Mouse (Mus musculus) testis, adult 2 months (tissue): ENCODE data around the gene Rundc1.
"Not testable (repeated sequence)": the region's sequence is repeated elsewhere in the genome, so short reads cannot be mapped to it uniquely, and the experiment has no call there.

Experiments used
- CTCF ChIP-seq: fragments of 200-500 bp; IDR thresholded peaks from 2 replicates; pipeline ENCODE4 v1.5.1; 2012; ENCODE audit warnings: low read depth, mild to moderate bottlenecking, inconsistent platforms, low read length, moderate library complexity; ENCODE audit not compliant: control insufficient read depth, insufficient read depth, insufficient replicate concordance
- POLR2A ChIP-seq: fragments of 200-500 bp; IDR thresholded peaks from 2 replicates; pipeline ENCODE4 v1.6.1; 2012; ENCODE audit warnings: low read depth, mild to moderate bottlenecking, inconsistent platforms, low read length, moderate library complexity; ENCODE audit not compliant: control insufficient read depth

- not testable (repeated sequence) for TF ChIP-seq POLR2A, CTCF
These were observed 24.7 kb downstream of the Rundc1 start for GRCm38 (mm10) chr11:101449596-101449995.
